Mouse (Mus musculus): ENCODE results near the gene Slc22a16.
A peak's percentile ranks its signal among the peaks of the same experiment; 100 is the strongest.

The Slc22a16 gene

GRCm38 (mm10) chr10:40604706-40605394 is 34.7 kb downstream of the Slc22a16 start:
- peak; percentile 32 for DNase-seq (ENCODE audit: low read depth, low spot score)

GRCm38 (mm10) chr10:40617973-40618372 is 47.8 kb downstream of the Slc22a16 start:
- DNase-seq (ENCODE audit: low read depth, low spot score): no peak

- no peak for DNase-seq (ENCODE audit: low read depth, low spot score)
Measured at GRCm38 (mm10) chr10:40619760-40620159, 49.6 kb downstream of the Slc22a16 start.

GRCm38 (mm10) chr10:40629140-40629539 is 59.0 kb downstream of the Slc22a16 start:
- DNase-seq (ENCODE audit: low read depth, low spot score): no peak

- no peak for DNase-seq (ENCODE audit: low read depth, low spot score)
Measured at GRCm38 (mm10) chr10:40629656-40630311, 59.6 kb downstream of the Slc22a16 start, which contains the start of gene Ddo. Gene Ddo (plus strand): TSS chr10:40630011.

GRCm38 (mm10) chr10:40630457-40630856 is 60.3 kb downstream of the Slc22a16 start:
- DNase-seq (ENCODE audit: low read depth, low spot score): no peak

- DNase-seq (ENCODE audit: low read depth, low spot score): no peak
Measured at GRCm38 (mm10) chr10:40630961-40631360, 60.8 kb downstream of the Slc22a16 start.

- DNase-seq (ENCODE audit: low read depth, low spot score): no peak
Measured at GRCm38 (mm10) chr10:40632087-40632486, 62.0 kb downstream of the Slc22a16 start.

- DNase-seq (ENCODE audit: low read depth, low spot score): no peak
Measured at GRCm38 (mm10) chr10:40637331-40637730, 67.2 kb downstream of the Slc22a16 start.

- DNase-seq (ENCODE audit: low read depth, low spot score): no peak
Measured at GRCm38 (mm10) chr10:40638276-40638675, 68.1 kb downstream of the Slc22a16 start.

- DNase-seq (ENCODE audit: low read depth, low spot score): no peak
Measured at GRCm38 (mm10) chr10:40638823-40639819, 69.0 kb downstream of the Slc22a16 start.

GRCm38 (mm10) chr10:40640406-40640805 is 70.3 kb downstream of the Slc22a16 start:
- no peak for DNase-seq (ENCODE audit: low read depth, low spot score)

GRCm38 (mm10) chr10:40641901-40642300 is 71.8 kb downstream of the Slc22a16 start:
- no peak for DNase-seq (ENCODE audit: low read depth, low spot score)

- no peak for DNase-seq (ENCODE audit: low read depth, low spot score)
Measured at GRCm38 (mm10) chr10:40643126-40643525, 73.0 kb downstream of the Slc22a16 start.

- no peak for DNase-seq (ENCODE audit: low read depth, low spot score)
Measured at GRCm38 (mm10) chr10:40644456-40644855, 74.3 kb downstream of the Slc22a16 start.

GRCm38 (mm10) chr10:40645346-40645745 is 75.2 kb downstream of the Slc22a16 start:
- DNase-seq (ENCODE audit: low read depth, low spot score): peak; percentile 75

GRCm38 (mm10) chr10:40648776-40649175 is 78.6 kb downstream of the Slc22a16 start:
- DNase-seq (ENCODE audit: low read depth, low spot score): no peak

GRCm38 (mm10) chr10:40649634-40650033 is 79.5 kb downstream of the Slc22a16 start:
- no peak for DNase-seq (ENCODE audit: low read depth, low spot score)

GRCm38 (mm10) chr10:40651676-40652075 is 81.5 kb downstream of the Slc22a16 start:
- DNase-seq (ENCODE audit: low read depth, low spot score): no peak

Data from retina, postnatal 7 days (tissue).